Mouse (Mus musculus): ENCODE measurements around the gene Hadha. TPM values are rescaled to one million over a fixed set of nuclear protein-coding genes. Genes with fewer than 3 reads are reported as not detected.

The Hadha gene
- polyA plus RNA-seq, 1 experiment, result 119 TPM

- no peak overlapping the region for H3K4me2 ChIP-seq (ENCODE audit: low read depth)
- no peak overlapping the region for H3ac ChIP-seq (ENCODE audit: control insufficient read depth, insufficient read length)
- no peaks in the 10 kb centered on the region for H3K36me3 ChIP-seq (ENCODE audit: control insufficient read depth, insufficient read depth)
- H3K79me2 ChIP-seq (ENCODE audit: control insufficient read depth, insufficient read depth), result no peaks in the 10 kb centered on the region
- no peak for TF ChIP-seq REST (IDR thresholded peaks at IDR 0.05; ENCODE audit: insufficient read depth, insufficient read length)
- TF ChIP-seq SRF (IDR thresholded peaks at IDR 0.05; ENCODE audit: control insufficient read depth, insufficient read length, low read depth), result no peak
- no peak for TF ChIP-seq POLR2AphosphoS2 (IDR thresholded peaks at IDR 0.05; ENCODE audit: insufficient read length, low read depth)
- TF ChIP-seq USF1 (IDR thresholded peaks at IDR 0.05; ENCODE audit: low read depth), result no peak
- TF ChIP-seq TCF3 (IDR thresholded peaks at IDR 0.05; ENCODE audit: insufficient read length, low read depth), result no peak
- H3K27me3 ChIP-seq (ENCODE audit: control insufficient read depth, insufficient read depth, insufficient read length), result peaks cover 14% of the 10 kb centered on the region
- no peak overlapping the region for H3K4me3 ChIP-seq
These were observed 56.7 kb downstream of the Hadha start for GRCm38 (mm10) chr5:30098260-30098659.

GRCm38 (mm10) chr5:30095731-30096130, 59.2 kb downstream of the Hadha start:
- no peak for TF ChIP-seq TCF12 (IDR thresholded peaks at IDR 0.05; ENCODE audit: insufficient read depth, poor library complexity, severe bottlenecking)
- no peak for TF ChIP-seq SRF (IDR thresholded peaks at IDR 0.05; ENCODE audit: control insufficient read depth, insufficient read length, low read depth)
- TF ChIP-seq MYOD1 (IDR thresholded peaks at IDR 0.05; ENCODE audit: control insufficient read depth in 1 of 3, insufficient read length in 2 of 3, low read depth in 2 of 3), result no peak
- no peak for TF ChIP-seq CEBPB (IDR thresholded peaks at IDR 0.05; ENCODE audit: insufficient read depth, poor library complexity, severe bottlenecking)
- TF ChIP-seq TCF3 (IDR thresholded peaks at IDR 0.05; ENCODE audit: insufficient read length, low read depth), result no peak
- TF ChIP-seq E2F4 (IDR thresholded peaks at IDR 0.05; ENCODE audit: insufficient read depth), result no peak
- no peak for TF ChIP-seq POLR2AphosphoS2 (IDR thresholded peaks at IDR 0.05; ENCODE audit: insufficient read length, low read depth)
- no peak for TF ChIP-seq REST (IDR thresholded peaks at IDR 0.05; ENCODE audit: insufficient read depth, insufficient read length)
- no peak for TF ChIP-seq MAX (IDR thresholded peaks at IDR 0.05; ENCODE audit: low read depth)
- TF ChIP-seq USF1 (IDR thresholded peaks at IDR 0.05; ENCODE audit: low read depth), result no peak
- no peak for TF ChIP-seq POLR2A (IDR thresholded peaks at IDR 0.05; ENCODE audit: insufficient read length, low read depth)
- TF ChIP-seq MYOG (IDR thresholded peaks at IDR 0.05; ENCODE audit: control insufficient read depth in 1 of 3, insufficient read depth in 1 of 3, insufficient read length in 2 of 3, low read depth in 2 of 3), result no peak

GRCm38 (mm10) chr5:30094399-30094798, 60.6 kb downstream of the Hadha start:
- Histone ChIP-seq H3K27me3 (ENCODE audit: control insufficient read depth, insufficient read depth, insufficient read length) (peaks cover 7% of the 10 kb centered on the region), H3K79me2 (ENCODE audit: control insufficient read depth, insufficient read depth) (no peaks in the 10 kb centered on the region), H3ac (ENCODE audit: control insufficient read depth, insufficient read length) (no peak overlapping the region), H3K4me2 (ENCODE audit: low read depth) (no peak overlapping the region), H3K4me3 (no peak overlapping the region), H3K36me3 (ENCODE audit: control insufficient read depth, insufficient read depth) (no peaks in the 10 kb centered on the region)
- TF ChIP-seq MAX (IDR thresholded peaks at IDR 0.05; ENCODE audit: low read depth), result no peak
- no peak for TF ChIP-seq TCF12 (IDR thresholded peaks at IDR 0.05; ENCODE audit: insufficient read depth, poor library complexity, severe bottlenecking)
- no peak for TF ChIP-seq MYOG (IDR thresholded peaks at IDR 0.05; ENCODE audit: control insufficient read depth in 1 of 3, insufficient read depth in 1 of 3, insufficient read length in 2 of 3, low read depth in 2 of 3)
- TF ChIP-seq USF1 (IDR thresholded peaks at IDR 0.05; ENCODE audit: low read depth), result no peak
- no peak for TF ChIP-seq POLR2A (IDR thresholded peaks at IDR 0.05; ENCODE audit: insufficient read length, low read depth)
- no peak for TF ChIP-seq TCF3 (IDR thresholded peaks at IDR 0.05; ENCODE audit: insufficient read length, low read depth)
- no peak for TF ChIP-seq POLR2AphosphoS2 (IDR thresholded peaks at IDR 0.05; ENCODE audit: insufficient read length, low read depth)
- no peak for TF ChIP-seq MYOD1 (IDR thresholded peaks at IDR 0.05; ENCODE audit: control insufficient read depth in 1 of 3, insufficient read length in 2 of 3, low read depth in 2 of 3)
- no peak for TF ChIP-seq CEBPB (IDR thresholded peaks at IDR 0.05; ENCODE audit: insufficient read depth, poor library complexity, severe bottlenecking)
- TF ChIP-seq E2F4 (IDR thresholded peaks at IDR 0.05; ENCODE audit: insufficient read depth), result no peak
- no peak for TF ChIP-seq REST (IDR thresholded peaks at IDR 0.05; ENCODE audit: insufficient read depth, insufficient read length)
- TF ChIP-seq SRF (IDR thresholded peaks at IDR 0.05; ENCODE audit: control insufficient read depth, insufficient read length, low read depth), result no peak

More at GRCm38 (mm10) chr5:30095731-30096130, 59.2 kb downstream of the Hadha start:
- Histone ChIP-seq H3K79me2 (ENCODE audit: control insufficient read depth, insufficient read depth) (no peaks in the 10 kb centered on the region), H3K36me3 (ENCODE audit: control insufficient read depth, insufficient read depth) (no peaks in the 10 kb centered on the region), H3ac (ENCODE audit: control insufficient read depth, insufficient read length) (no peak overlapping the region), H3K4me3 (no peak overlapping the region), H3K27me3 (ENCODE audit: control insufficient read depth, insufficient read depth, insufficient read length) (peaks cover 7% of the 10 kb centered on the region), H3K4me2 (ENCODE audit: low read depth) (no peak overlapping the region)

- Histone ChIP-seq H3ac (ENCODE audit: control insufficient read depth, insufficient read length) (no peak overlapping the region), H3K79me2 (ENCODE audit: control insufficient read depth, insufficient read depth) (no peaks in the 10 kb centered on the region), H3K27me3 (ENCODE audit: control insufficient read depth, insufficient read depth, insufficient read length) (no peaks in the 10 kb centered on the region), H3K36me3 (ENCODE audit: control insufficient read depth, insufficient read depth) (no peaks in the 10 kb centered on the region), H3K4me2 (ENCODE audit: low read depth) (no peak overlapping the region), H3K4me3 (no peak overlapping the region)
- TF ChIP-seq CEBPB (IDR thresholded peaks at IDR 0.05; ENCODE audit: insufficient read depth, poor library complexity, severe bottlenecking), result no peak
- no peak for TF ChIP-seq MAX (IDR thresholded peaks at IDR 0.05; ENCODE audit: low read depth)
- no peak for TF ChIP-seq E2F4 (IDR thresholded peaks at IDR 0.05; ENCODE audit: insufficient read depth)
- no peak for TF ChIP-seq MYOG (IDR thresholded peaks at IDR 0.05; ENCODE audit: control insufficient read depth in 1 of 3, insufficient read depth in 1 of 3, insufficient read length in 2 of 3, low read depth in 2 of 3)
- TF ChIP-seq TCF3 (IDR thresholded peaks at IDR 0.05; ENCODE audit: insufficient read length, low read depth), result no peak
- TF ChIP-seq REST (IDR thresholded peaks at IDR 0.05; ENCODE audit: insufficient read depth, insufficient read length), result no peak
- TF ChIP-seq SRF (IDR thresholded peaks at IDR 0.05; ENCODE audit: control insufficient read depth, insufficient read length, low read depth), result no peak
- no peak for TF ChIP-seq MYOD1 (IDR thresholded peaks at IDR 0.05; ENCODE audit: control insufficient read depth in 1 of 3, insufficient read length in 2 of 3, low read depth in 2 of 3)
- no peak for TF ChIP-seq POLR2A (IDR thresholded peaks at IDR 0.05; ENCODE audit: insufficient read length, low read depth)
- TF ChIP-seq USF1 (IDR thresholded peaks at IDR 0.05; ENCODE audit: low read depth), result no peak
- TF ChIP-seq TCF12 (IDR thresholded peaks at IDR 0.05; ENCODE audit: insufficient read depth, poor library complexity, severe bottlenecking), result no peak
- TF ChIP-seq POLR2AphosphoS2 (IDR thresholded peaks at IDR 0.05; ENCODE audit: insufficient read length, low read depth), result no peak
These were observed 62.3 kb downstream of the Hadha start for GRCm38 (mm10) chr5:30092701-30093100.

Data from myocyte (in vitro differentiated cells).